Mouse (Mus musculus) CH12.LX (cell line): ENCODE results near the gene Cdh15.

Experiments used
- E2F4 ChIP-seq: IDR thresholded peaks from 2 replicates; pipeline ENCODE4 v1.6.1; 2011; ENCODE audit warnings: low read depth, low read length, improper control_type of control experiment; ENCODE audit not compliant: insufficient replicate concordance
- EP300 ChIP-seq: IDR thresholded peaks from 2 replicates; pipeline ENCODE4 v1.6.1; 2011; ENCODE audit warnings: low read length, improper control_type of control experiment
- MYC ChIP-seq: IDR thresholded peaks from 2 replicates; pipeline ENCODE4 v1.6.1; 2011; ENCODE audit warnings: low read depth, mild to moderate bottlenecking, improper control_type of control experiment, low read length

GRCm38 (mm10) chr8:122880302-122880701, 32.5 kb downstream of the Cdh15 start:
- TF ChIP-seq MYC (no peak), E2F4 (no peak), EP300 (no peak)
